Mouse (Mus musculus): ENCODE results near the gene Itgb3.

GRCm38 (mm10) chr11:104588513-104588912 is 19.3 kb upstream of the Itgb3 start:
- no peak for TF ChIP-seq CTCF (IDR thresholded peaks at IDR 0.05; ENCODE audit: low read depth, low read length)
- TF ChIP-seq POLR2AphosphoS5 (IDR thresholded peaks at IDR 0.05; ENCODE audit: insufficient replicate concordance, low read depth, low read length) = no peak
- no peak for TF ChIP-seq GATA1 (IDR thresholded peaks at IDR 0.05; ENCODE audit: borderline replicate concordance, low read length)
- TF ChIP-seq TAL1 (conservative IDR thresholded peaks at IDR 0.05; ENCODE audit: low read depth, low read length) = no peak
- TF ChIP-seq GATA2 (IDR thresholded peaks at IDR 0.05; ENCODE audit: borderline replicate concordance, low read depth, low read length) = no peak
